Mouse (Mus musculus) heart, adult 8-10 months (tissue): ENCODE data around the gene Ubqln1. TPM values are rescaled to one million over a fixed set of nuclear protein-coding genes. Genes with fewer than 3 reads are reported as not detected.
A peak's percentile ranks its signal among the peaks of the same experiment; 100 is the strongest.

Experiments
- DNase-seq: peaks from one replicate; pipeline ENCODE4 v3.0.0; 2022; ENCODE audit warnings: low spot score
- total RNA-seq, 4 experiments: library from RNA; stranded (reverse); gene quantifications; 2 replicates each; pipeline ENCODE4 v1.2.4; 2022

Ubqln1 gene
- 10 to 100 TPM; 46.8 to 51.6 (median 48.3) TPM for total RNA-seq

DNA sequence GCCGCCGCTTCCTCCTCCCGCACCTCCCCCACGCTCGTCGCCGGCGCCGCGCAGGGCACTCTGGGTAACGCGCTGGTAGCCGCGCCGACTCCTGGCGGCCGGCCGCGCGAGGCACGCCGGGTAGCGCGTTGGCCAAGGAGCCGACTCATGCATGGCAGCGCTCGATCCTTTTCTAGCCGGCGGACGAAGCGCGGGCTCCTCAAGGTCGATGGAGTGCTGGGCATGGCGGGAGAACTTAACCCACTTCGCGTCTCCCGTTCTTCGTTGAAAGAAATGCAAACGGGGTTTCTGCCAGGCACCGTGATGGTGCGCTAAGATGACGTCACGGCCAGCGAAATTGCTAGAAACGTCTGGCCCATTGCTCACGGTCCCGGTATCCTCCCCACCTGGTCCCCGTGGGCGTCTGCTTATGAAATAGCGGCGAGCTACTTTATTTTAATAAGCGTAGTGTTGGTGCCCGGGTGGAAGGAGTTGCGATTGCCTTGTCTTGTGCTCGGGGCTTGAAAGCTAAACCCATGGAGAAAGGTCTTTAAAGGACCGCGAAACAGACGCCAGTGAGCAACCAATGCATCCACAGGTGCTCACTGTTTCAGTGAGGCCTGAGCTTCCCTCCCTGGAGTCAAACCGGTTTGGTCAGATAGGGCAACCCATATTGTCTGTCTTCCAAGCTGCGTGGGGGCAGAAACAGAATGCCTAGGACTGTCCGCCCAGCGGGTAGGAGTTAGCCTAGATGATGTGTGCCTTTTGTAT, at the start of gene Ubqln1:
Ubqln1 (minus strand) TSS at position 62 of the 750 bp plus-strand sequence.
- peak; percentile 87 for DNase-seq

GRCm38 (mm10) chr13:58263546-58263945, 48.1 kb upstream of the Ubqln1 start:
- DNase-seq, result no peak

GRCm38 (mm10) chr13:58261674-58262073, 46.2 kb upstream of the Ubqln1 start:
- DNase-seq, result no peak

DNA sequence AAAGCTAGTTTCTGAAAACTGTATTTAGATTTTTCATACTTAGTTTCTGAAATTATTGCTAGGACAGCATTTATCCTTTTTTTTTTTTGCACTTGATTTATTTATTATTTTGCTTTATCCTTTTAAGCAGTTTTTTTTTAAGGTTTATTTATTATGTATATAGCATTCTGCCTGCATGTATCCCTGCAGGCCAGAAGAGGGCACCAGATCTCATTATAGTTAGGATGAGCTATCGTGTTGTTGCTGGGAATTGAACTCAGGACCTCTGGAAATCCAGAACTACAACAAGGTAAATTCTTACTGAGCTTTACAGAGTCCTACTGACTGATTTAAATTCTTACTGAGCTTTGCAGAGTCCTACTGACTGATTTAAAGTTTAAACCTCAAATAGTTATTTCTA, 37.8 kb upstream of the Ubqln1 start:
- DNase-seq, result no peak

- no peak for DNase-seq
Observed at GRCm38 (mm10) chr13:58248957-58249356, 33.5 kb upstream of the Ubqln1 start.

GRCm38 (mm10) chr13:58236536-58236935, 21.1 kb upstream of the Ubqln1 start:
- no peak for DNase-seq

DNA sequence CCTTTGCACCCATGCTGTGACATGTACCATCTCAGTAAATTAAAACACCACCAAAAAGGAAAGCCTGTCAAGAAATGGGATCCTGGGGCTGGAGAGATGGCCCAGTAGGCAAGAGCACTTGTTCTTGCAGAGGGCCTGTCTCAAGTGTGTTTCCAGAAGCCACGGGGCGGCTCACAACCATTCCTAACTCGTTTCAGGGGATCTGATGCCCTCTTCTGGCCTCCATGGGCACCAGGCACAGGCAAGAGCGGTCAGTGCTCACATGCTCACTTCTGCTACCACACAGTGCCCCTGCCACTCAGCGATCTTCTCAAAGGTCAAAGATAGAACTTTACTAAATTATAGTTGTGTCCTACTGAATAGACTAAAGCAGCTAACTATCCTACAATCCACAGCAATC, 17.2 kb upstream of the Ubqln1 start:
- peak; percentile 21 for DNase-seq

- no peak for DNase-seq
Observed at GRCm38 (mm10) chr13:58232070-58232469, 16.6 kb upstream of the Ubqln1 start.

GRCm38 (mm10) chr13:58228624-58229023, 13.2 kb upstream of the Ubqln1 start:
- DNase-seq, result no peak

GRCm38 (mm10) chr13:58225694-58226093, 10.2 kb upstream of the Ubqln1 start:
- no peak for DNase-seq

GRCm38 (mm10) chr13:58220206-58220605, 4.8 kb upstream of the Ubqln1 start:
- DNase-seq, result no peak

DNA sequence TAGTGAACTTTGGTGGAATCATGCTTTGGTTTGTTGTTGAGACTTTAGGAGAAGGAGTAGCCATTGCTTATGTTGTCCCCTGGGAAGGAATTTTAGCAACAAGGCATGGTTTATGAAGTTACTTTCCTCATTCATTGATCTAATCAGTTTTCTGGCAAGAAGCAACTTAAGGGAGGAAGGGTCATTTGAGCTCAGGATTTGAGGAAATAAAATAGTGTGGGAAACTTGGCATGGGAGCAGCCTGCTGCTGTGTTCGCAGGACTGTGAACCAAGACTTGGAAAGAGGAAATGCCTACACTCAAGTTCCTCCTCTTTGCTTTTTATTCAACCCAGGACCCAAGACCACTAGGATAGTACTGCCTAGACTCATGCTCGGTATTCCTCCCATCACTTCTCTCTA, 2.1 kb upstream of the Ubqln1 start:
- DNase-seq, result no peak

GRCm38 (mm10) chr13:58216395-58216794, 942 bp upstream of the Ubqln1 start:
- DNase-seq, result no peak

DNA sequence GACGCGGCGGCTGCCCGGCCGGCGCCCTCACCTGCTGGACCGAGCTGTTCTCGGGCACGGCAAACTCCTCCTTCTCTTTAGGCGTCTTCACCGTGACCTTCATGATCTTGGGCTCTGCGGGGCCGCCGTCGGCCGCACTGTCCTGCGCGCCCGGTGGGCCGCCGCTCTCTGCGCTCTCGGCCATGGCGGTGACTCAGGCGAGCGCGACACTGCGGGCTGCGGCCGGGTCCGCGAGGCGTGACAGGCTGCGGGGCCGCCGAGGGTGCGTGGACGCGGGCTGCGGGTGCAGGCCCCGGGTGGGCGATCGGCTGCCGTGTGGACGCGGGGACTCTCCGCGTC, 231 bp downstream of the Ubqln1 start:
- DNase-seq, result no peak

DNA sequence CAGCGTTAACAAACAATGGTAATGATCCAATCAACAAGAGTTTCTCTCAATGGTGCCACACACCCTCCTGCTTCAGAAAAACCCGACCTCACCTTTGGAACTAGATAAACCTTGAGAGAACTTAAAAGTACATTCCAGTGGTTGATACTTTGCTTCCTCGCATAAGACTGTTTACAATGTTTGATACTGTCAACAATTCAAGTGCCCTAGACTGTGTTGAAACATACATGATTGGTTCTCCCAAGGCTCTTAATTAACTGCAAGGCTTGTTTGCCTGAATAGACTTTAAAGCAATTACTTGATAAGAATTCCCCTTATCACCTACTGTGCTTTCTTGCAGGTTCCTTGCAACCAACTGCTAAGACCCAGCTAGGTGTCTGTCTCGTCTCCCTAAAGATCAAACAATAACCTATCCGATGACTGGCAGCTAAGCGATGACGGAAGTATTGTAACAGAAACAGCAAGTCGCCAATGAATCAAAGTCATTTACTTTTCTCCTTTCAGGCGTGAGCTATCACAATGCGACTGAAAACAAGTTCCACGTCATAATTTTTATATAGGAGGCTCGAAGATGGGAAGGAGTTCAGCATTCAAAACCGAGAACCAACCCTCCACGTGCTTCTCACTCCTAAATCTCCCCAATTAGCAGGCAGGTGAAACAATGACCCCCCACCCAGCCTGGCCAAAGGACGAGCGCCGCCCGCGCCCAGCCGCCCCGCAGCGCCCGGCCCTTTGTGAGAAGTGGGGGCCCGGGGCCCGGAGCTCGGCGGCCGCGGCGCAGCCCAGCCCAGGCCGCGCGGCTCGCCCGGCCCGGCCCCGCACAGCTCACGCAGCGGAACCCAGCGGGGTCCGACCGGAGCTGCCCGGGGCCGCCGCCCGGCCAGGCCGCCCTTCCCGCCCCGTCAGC, 854 bp downstream of the Ubqln1 start:
- no peak for DNase-seq

DNA sequence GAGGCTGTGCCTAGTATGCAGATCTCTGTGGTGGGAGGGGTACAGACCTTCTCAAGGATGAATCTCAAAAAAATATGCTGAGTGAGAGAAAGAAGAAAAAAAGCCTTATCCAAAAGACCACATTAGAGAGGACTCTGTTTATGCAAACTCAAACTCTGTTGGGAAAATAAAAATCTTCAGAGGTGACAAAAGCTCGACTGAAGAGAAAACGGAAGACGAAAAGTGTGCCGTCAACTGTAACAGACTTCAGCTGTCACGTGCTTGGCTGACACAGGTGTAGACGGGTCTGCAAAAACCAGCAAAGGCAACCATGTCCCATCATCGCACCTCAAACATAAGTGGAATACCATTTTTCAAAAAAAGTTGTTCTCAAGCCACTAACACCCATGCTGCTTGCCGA, 1.7 kb downstream of the Ubqln1 start:
- DNase-seq, result no peak

GRCm38 (mm10) chr13:58212530-58212929, 2.9 kb downstream of the Ubqln1 start:
- no peak for DNase-seq

DNA sequence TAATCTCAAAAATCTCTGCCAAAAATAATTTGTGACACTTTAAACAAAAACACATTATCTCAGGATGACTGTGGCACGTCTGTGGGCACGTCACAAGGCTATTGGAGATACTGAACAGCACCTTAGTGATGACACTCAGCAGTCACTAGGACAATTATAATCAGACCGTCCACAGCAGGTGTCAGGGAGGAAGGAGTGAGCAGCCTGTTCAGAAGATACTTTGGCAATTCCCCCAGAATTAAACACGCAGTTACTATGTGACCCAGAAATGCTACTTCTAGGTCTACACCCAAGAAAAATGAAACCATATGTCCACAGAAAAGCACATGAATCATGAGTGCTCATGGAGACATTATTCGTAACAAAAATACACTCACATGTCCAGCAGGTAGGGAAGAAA, 5.0 kb downstream of the Ubqln1 start:
- no peak for DNase-seq

DNA sequence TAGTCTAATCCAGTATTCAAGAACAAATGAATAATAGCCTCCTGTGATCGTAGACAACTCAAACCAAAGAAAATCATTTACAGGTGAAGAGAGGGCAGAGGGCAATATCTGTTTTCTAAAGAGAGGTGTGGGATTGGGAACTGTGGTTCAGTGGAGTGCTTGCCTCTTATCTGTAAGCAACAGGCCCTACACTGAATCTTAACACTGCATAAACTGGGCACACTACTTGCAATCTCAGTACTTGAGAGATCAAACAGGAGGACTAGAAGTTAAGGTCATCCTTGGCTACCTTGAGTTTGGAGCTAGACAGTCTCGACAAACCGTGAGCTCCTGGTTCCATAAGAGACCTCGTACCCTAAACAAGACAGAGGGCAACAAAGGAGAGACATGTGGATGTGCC, 9.4 kb downstream of the Ubqln1 start:
- DNase-seq, result no peak

DNA sequence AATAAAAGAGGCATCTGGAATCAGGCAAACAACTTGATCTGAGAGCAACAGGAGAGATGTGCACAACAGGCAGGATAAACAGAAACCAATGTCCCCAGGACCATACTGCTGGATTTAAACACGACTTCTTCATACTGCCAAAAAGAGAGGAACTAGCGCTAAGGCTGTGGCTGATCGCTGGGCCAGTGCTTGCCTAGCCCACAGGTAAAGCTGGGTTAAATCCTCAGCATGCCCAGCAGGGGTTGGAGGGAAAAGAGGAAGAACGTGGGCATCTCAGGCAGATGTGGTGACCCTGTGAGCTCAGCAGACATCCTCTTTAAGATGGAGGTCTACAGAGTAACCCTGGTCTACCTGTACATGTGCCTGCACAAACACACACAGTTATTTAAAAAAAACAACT, 10.5 kb downstream of the Ubqln1 start:
- DNase-seq, result no peak

DNA sequence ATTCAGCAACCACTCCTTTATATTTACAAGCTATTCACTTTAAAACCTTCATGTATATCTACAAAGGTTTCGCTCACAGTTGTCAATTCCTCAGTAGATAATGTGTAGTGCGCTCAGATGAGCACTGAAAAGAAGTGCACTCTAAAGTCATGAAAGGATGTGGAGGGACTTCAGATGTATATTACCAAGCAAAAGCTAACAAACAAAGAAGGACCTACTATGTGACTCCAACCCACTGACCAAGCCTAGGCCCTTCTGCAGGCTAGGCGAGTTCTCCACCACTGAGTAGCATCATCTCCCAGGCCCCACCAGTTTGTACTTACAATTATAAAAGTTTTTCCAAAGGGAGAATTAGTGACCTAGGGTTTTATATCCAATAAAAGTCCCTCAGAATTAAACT, 11.3 kb downstream of the Ubqln1 start:
- no peak for DNase-seq

DNA sequence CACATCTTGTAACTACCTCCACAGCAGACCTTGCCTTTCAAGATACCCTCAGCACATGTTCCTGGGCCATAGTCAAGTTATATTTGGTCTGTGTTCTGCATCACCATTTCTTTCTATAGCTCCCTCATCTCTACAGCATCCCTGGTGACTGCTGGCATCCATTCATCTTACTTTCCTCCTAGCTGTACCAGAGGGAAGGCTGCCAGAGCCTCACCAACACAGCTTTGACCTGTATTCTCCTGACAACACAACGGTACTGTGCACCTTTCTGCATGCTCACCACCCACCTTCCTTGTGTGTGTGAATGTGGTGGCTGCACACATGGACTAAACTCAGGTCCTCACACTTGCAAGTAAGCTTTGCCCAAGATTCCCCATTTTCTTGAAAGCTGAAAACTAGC, 12.6 kb downstream of the Ubqln1 start:
- DNase-seq, result no peak

GRCm38 (mm10) chr13:58201908-58202307, 13.5 kb downstream of the Ubqln1 start:
- DNase-seq, result no peak
